Comparison of ENCODE assay signal across 20 mouse cellular contexts in genomic region chr17:25454272-25454671, GRCm38 (mm10). TPM values are rescaled to one million over a fixed set of nuclear protein-coding genes. Genes with fewer than 3 reads are reported as not detected.
DNase-seq lines count a peak whose midpoint lies in the region; ATAC-seq and TF ChIP-seq lines count a peak whose summit lies in the region.
"Had no signal": no experiment of that assay in that cellular context is flagged by ENCODE, and none has a peak within 500 bp of the region (broad histone marks: within the 10 kb centered on the region; RNA-seq: fewer than 3 reads in every experiment).

TSS of gene Tekt4 (plus strand) at chr17:25454615.

- TF ChIP-seq CTCF in midbrain, postnatal 0 days (IDR thresholded peaks at IDR 0.05), result no peak

- 0 out of 2 replicates have a peak, but pooled peaks cover 5% of the 10 kb centered on the region for H3K4me1 ChIP-seq in forebrain, embryonic 12.5 days
- H3K4me1 ChIP-seq in forebrain, embryonic 14.5 days (ENCODE audit: control insufficient read depth, insufficient read depth, low read length), result no peaks in the 10 kb centered on the region
- peaks cover 7% of the 10 kb centered on the region; the same call in 1 of the 2 replicates for H3K4me1 ChIP-seq in hindbrain, embryonic 12.5 days
- peaks cover 7% of the 10 kb centered on the region for H3K4me1 ChIP-seq in hindbrain, embryonic 16.5 days (ENCODE audit: control insufficient read depth, insufficient read depth, low read depth, low read length)
- H3K4me1 ChIP-seq in midbrain, postnatal 0 days (ENCODE audit: insufficient read depth, low read length), result peaks cover 8% of the 10 kb centered on the region; the same call in 1 of the 2 replicates
- peaks cover 12% of the 10 kb centered on the region for H3K4me1 ChIP-seq in midbrain, embryonic 15.5 days

- no peak within 1 kb of the TSS for H3K27ac ChIP-seq in forebrain, embryonic 12.5 days
- H3K27ac ChIP-seq in forebrain, embryonic 14.5 days (ENCODE audit: low read depth, low read length), result no peak within 1 kb of the TSS
- no peak within 1 kb of the TSS for H3K27ac ChIP-seq in hindbrain, embryonic 12.5 days
- no peak within 1 kb of the TSS for H3K27ac ChIP-seq in hindbrain, embryonic 16.5 days (ENCODE audit: low read depth, low read length)
- no peak within 1 kb of the TSS; the same call in none of the 2 replicates for H3K27ac ChIP-seq in midbrain, postnatal 0 days (ENCODE audit: low read depth, low read length)
- no peak within 1 kb of the TSS for H3K27ac ChIP-seq in midbrain, embryonic 15.5 days
- H3K27ac ChIP-seq: macrophage had no signal

- H3K27me3 ChIP-seq in forebrain, embryonic 12.5 days, result peaks cover 14% of the 10 kb centered on the region; the same call in 1 of the 2 replicates
- H3K27me3 ChIP-seq in forebrain, embryonic 14.5 days (replicated peaks; ENCODE audit: control insufficient read depth, insufficient read depth, low read length), result no peaks in the 10 kb centered on the region
- no peaks in the 10 kb centered on the region; the same call in 1 of the 2 replicates for H3K27me3 ChIP-seq in hindbrain, embryonic 12.5 days
- no peaks in the 10 kb centered on the region; the same call in 1 of the 2 replicates for H3K27me3 ChIP-seq in hindbrain, embryonic 16.5 days (replicated peaks; ENCODE audit: control insufficient read depth, insufficient read depth, low read length)
- no peaks in the 10 kb centered on the region for H3K27me3 ChIP-seq in midbrain, postnatal 0 days (ENCODE audit: insufficient read depth, low read length)
- 0 out of 2 replicates have a peak, but pooled peaks cover 2% of the 10 kb centered on the region for H3K27me3 ChIP-seq in midbrain, embryonic 15.5 days (replicated peaks)

- peak within 1 kb of the TSS; percentile 13; the same call in 1 of the 2 replicates for H3K9ac ChIP-seq in forebrain, embryonic 12.5 days
- H3K9ac ChIP-seq in forebrain, embryonic 14.5 days (ENCODE audit: low read length), result no peak within 1 kb of the TSS
- 0 out of 2 replicates have a peak within 1 kb of the TSS, but pooled peaks have one; percentile 18 for H3K9ac ChIP-seq in hindbrain, embryonic 12.5 days
- H3K9ac ChIP-seq in hindbrain, embryonic 16.5 days (ENCODE audit: low read depth, low read length), result no peak within 1 kb of the TSS; the same call in 1 of the 2 replicates
- no peak within 1 kb of the TSS; the same call in 1 of the 2 replicates for H3K9ac ChIP-seq in midbrain, postnatal 0 days (replicated peaks; ENCODE audit: low read length, poor library complexity, severe bottlenecking)
- no peak within 1 kb of the TSS for H3K9ac ChIP-seq in midbrain, embryonic 15.5 days

- 61% methylated on average over 2 of the region's 2 CpGs for WGBS in forebrain, embryonic 12.5 days
- WGBS in forebrain, embryonic 14.5 days, result 41% methylated on average over 2 of the region's 2 CpGs
- 43% methylated on average over 2 of the region's 2 CpGs for WGBS in hindbrain, embryonic 12.5 days
- 39% methylated on average over 2 of the region's 2 CpGs for WGBS in hindbrain, embryonic 16.5 days
- WGBS in midbrain, postnatal 0 days, result 33% methylated on average over 2 of the region's 2 CpGs
- 44% methylated on average over 2 of the region's 2 CpGs for WGBS in midbrain, embryonic 15.5 days

- H3K9me3 ChIP-seq in forebrain, embryonic 12.5 days, result no peaks in the 10 kb centered on the region
- no peaks in the 10 kb centered on the region for H3K9me3 ChIP-seq in forebrain, embryonic 14.5 days (replicated peaks; ENCODE audit: control insufficient read depth, low read length)
- H3K9me3 ChIP-seq in hindbrain, embryonic 12.5 days (replicated peaks), result no peaks in the 10 kb centered on the region
- no peaks in the 10 kb centered on the region for H3K9me3 ChIP-seq in hindbrain, embryonic 16.5 days (ENCODE audit: control insufficient read depth, low read length)
- H3K9me3 ChIP-seq in midbrain, postnatal 0 days (ENCODE audit: low read length), result no peaks in the 10 kb centered on the region
- no peaks in the 10 kb centered on the region for H3K9me3 ChIP-seq in midbrain, embryonic 15.5 days

- no peak for DNase-seq in forebrain, embryonic 14.5 days (ENCODE audit: low spot score)
- DNase-seq in midbrain, postnatal 0 days (ENCODE audit: low spot score), result peak; percentile 24
- DNase-seq in adrenal gland, adult (ENCODE audit: inconsistent age in 2 of 2, low spot score in 1 of 2), result no peak
- no peak for DNase-seq in c-Kit-positive CD71-positive TER-119-positive erythroid progenitor cells, embryonic 14.5 days (ENCODE audit: low spot score)
- DNase-seq: adrenal gland, postnatal 14 days; cerebellum, postnatal 10 days; gastrocnemius, postnatal 25 days; heart, postnatal 10 days; kidney, postnatal 10 days; retina, postnatal 1 day had no signal

- H3K36me3 ChIP-seq in forebrain, embryonic 12.5 days (replicated peaks), result no peaks in the 10 kb centered on the region
- no peaks in the 10 kb centered on the region for H3K36me3 ChIP-seq in forebrain, embryonic 14.5 days (ENCODE audit: control insufficient read depth, insufficient read depth, low read length)
- H3K36me3 ChIP-seq in hindbrain, embryonic 12.5 days, result no peaks in the 10 kb centered on the region
- no peaks in the 10 kb centered on the region for H3K36me3 ChIP-seq in hindbrain, embryonic 16.5 days (ENCODE audit: control insufficient read depth, insufficient read depth, low read length)
- no peaks in the 10 kb centered on the region for H3K36me3 ChIP-seq in midbrain, postnatal 0 days (ENCODE audit: insufficient read depth, low read length)
- H3K36me3 ChIP-seq in midbrain, embryonic 15.5 days (replicated peaks), result no peaks in the 10 kb centered on the region

- no peak for ATAC-seq in forebrain, embryonic 12.5 days (ENCODE audit: low FRiP score)
- ATAC-seq in forebrain, embryonic 14.5 days, result no peak
- no peak for ATAC-seq in hindbrain, embryonic 12.5 days (ENCODE audit: low FRiP score)
- no peak for ATAC-seq in hindbrain, embryonic 16.5 days
- ATAC-seq in midbrain, postnatal 0 days (ENCODE audit: low FRiP score), result no peak
- no peak for ATAC-seq in midbrain, embryonic 15.5 days (replicated peaks)
- ATAC-seq: intestine, postnatal 0 days had no signal

- no peak within 1 kb of the TSS for H3K4me2 ChIP-seq in forebrain, embryonic 12.5 days
- no peak within 1 kb of the TSS for H3K4me2 ChIP-seq in forebrain, embryonic 14.5 days (ENCODE audit: low read length)
- H3K4me2 ChIP-seq in hindbrain, embryonic 12.5 days (replicated peaks), result no peak within 1 kb of the TSS
- H3K4me2 ChIP-seq in hindbrain, embryonic 16.5 days (ENCODE audit: low read length), result no peak within 1 kb of the TSS
- H3K4me2 ChIP-seq in midbrain, postnatal 0 days (ENCODE audit: low read depth, low read length, poor library complexity, severe bottlenecking), result no peak within 1 kb of the TSS
- no peak within 1 kb of the TSS for H3K4me2 ChIP-seq in midbrain, embryonic 15.5 days

- H3K4me3 ChIP-seq in forebrain, embryonic 12.5 days (replicated peaks), result no peak within 1 kb of the TSS
- H3K4me3 ChIP-seq in forebrain, embryonic 14.5 days (ENCODE audit: low read depth, low read length), result no peak within 1 kb of the TSS
- no peak within 1 kb of the TSS for H3K4me3 ChIP-seq in hindbrain, embryonic 12.5 days
- no peak within 1 kb of the TSS for H3K4me3 ChIP-seq in hindbrain, embryonic 16.5 days (ENCODE audit: low read length)
- no peak within 1 kb of the TSS for H3K4me3 ChIP-seq in midbrain, postnatal 0 days (ENCODE audit: low read depth, low read length)
- H3K4me3 ChIP-seq in midbrain, embryonic 15.5 days, result no peak within 1 kb of the TSS
- H3K4me3 ChIP-seq: erythroblast, embryonic 14.5 days had no signal

RNA-seq across cellular contexts. Expression of gene Tekt4, which starts in this region (rescaled TPM):
- polyA plus RNA-seq in forebrain, embryonic 12.5 days (2016; fragmentation: Nextera tagmentation; extraction: Ambion mirVana), result 0.19 and 0.31 TPM in 2 replicates
- 1.2 and 1.4 TPM in 2 replicates for polyA plus RNA-seq in forebrain, embryonic 14.5 days (2014; fragmentation: Nextera tagmentation; extraction: Ambion mirVana)
- 1.0 and 1.7 TPM in 2 replicates for polyA plus RNA-seq in hindbrain, embryonic 12.5 days (2016; fragmentation: Nextera tagmentation; extraction: Ambion mirVana)
- 1.4 and 1.9 TPM in 2 replicates for polyA plus RNA-seq in hindbrain, embryonic 16.5 days (2015; fragmentation: Nextera tagmentation; extraction: Ambion mirVana)
- 1.9 and 5.2 TPM in 2 replicates for total RNA-seq in midbrain, postnatal 0 days (2014; rRNA removed)
- polyA plus RNA-seq in midbrain, postnatal 0 days (2015; fragmentation: Nextera tagmentation; extraction: Ambion mirVana), result 2.1 and 2.3 TPM in 2 replicates
- 1.2 TPM in 2 replicates for polyA plus RNA-seq in midbrain, embryonic 15.5 days (2015; fragmentation: Nextera tagmentation; extraction: Ambion mirVana)
- total RNA-seq: adrenal gland, postnatal 14 days; gastrocnemius, postnatal 25 days; heart, postnatal 10 days; monocyte, adult 5-6 weeks; neutrophil, adult 5-6 weeks had no signal
- polyA plus RNA-seq: erythroblast, embryonic 14.5 days; intestine, postnatal 0 days; limb, embryonic 11.5 days; macrophage had no signal

Comparison
In these comparisons a context has a peak if more than half of its experiments do, and no peak if none do; other contexts are left out.
1. H3K9ac ChIP-seq: peak in forebrain, embryonic 12.5 days (single experiment) and hindbrain, embryonic 12.5 days (single experiment); none in forebrain, embryonic 14.5 days (single experiment), hindbrain, embryonic 16.5 days (single experiment), midbrain, postnatal 0 days (single experiment) and midbrain, embryonic 15.5 days (single experiment).